Mouse (Mus musculus): Measurements from ENCODE around the gene Ubald2.
"Not testable (repeated sequence)": the region's sequence is repeated elsewhere in the genome, so short reads cannot be mapped to it uniquely, and the experiment has no call there.

Ubald2 gene

GRCm38 (mm10) chr11:116416196-116416943, 17.5 kb upstream of the Ubald2 start:
- peak; percentile 28 for DNase-seq (ENCODE audit: low spot score)

GRCm38 (mm10) chr11:116417054-116417453, 16.8 kb upstream of the Ubald2 start:
- DNase-seq (ENCODE audit: low spot score), result no peak

- peak; percentile 29 for DNase-seq (ENCODE audit: low spot score)
These were observed 15.6 kb upstream of the Ubald2 start for GRCm38 (mm10) chr11:116418194-116418840.

GRCm38 (mm10) chr11:116418841-116419462, 14.9 kb upstream of the Ubald2 start:
- no peak for DNase-seq (ENCODE audit: low spot score)

- DNase-seq (ENCODE audit: low spot score), result no peak
These were observed 12.8 kb upstream of the Ubald2 start for GRCm38 (mm10) chr11:116421102-116421501.

- no peak for DNase-seq (ENCODE audit: low spot score)
These were observed 11.3 kb upstream of the Ubald2 start for GRCm38 (mm10) chr11:116422562-116422961.

- DNase-seq (ENCODE audit: low spot score), result no peak
These were observed 10.7 kb upstream of the Ubald2 start for GRCm38 (mm10) chr11:116423214-116423613.

- no peak for DNase-seq (ENCODE audit: low spot score)
These were observed 9.9 kb upstream of the Ubald2 start for GRCm38 (mm10) chr11:116423782-116424620.

- DNase-seq (ENCODE audit: low spot score), result no peak
These were observed 9.1 kb upstream of the Ubald2 start for GRCm38 (mm10) chr11:116424621-116425407.

GRCm38 (mm10) chr11:116426328-116426727, 7.6 kb upstream of the Ubald2 start:
- DNase-seq (ENCODE audit: low spot score), result not testable (repeated sequence)

- DNase-seq (ENCODE audit: low spot score), result no peak
These were observed 6.9 kb upstream of the Ubald2 start for GRCm38 (mm10) chr11:116426852-116427575.

- DNase-seq (ENCODE audit: low spot score), result no peak
These were observed 4.7 kb upstream of the Ubald2 start for GRCm38 (mm10) chr11:116428872-116429859.

- no peak for DNase-seq (ENCODE audit: low spot score)
These were observed 3.9 kb upstream of the Ubald2 start for GRCm38 (mm10) chr11:116429862-116430613.

- DNase-seq (ENCODE audit: low spot score), result no peak
These were observed 3.0 kb upstream of the Ubald2 start for GRCm38 (mm10) chr11:116430723-116431427.

- no peak for DNase-seq (ENCODE audit: low spot score)
These were observed 2.3 kb upstream of the Ubald2 start for GRCm38 (mm10) chr11:116431428-116432077.

- DNase-seq (ENCODE audit: low spot score), result no peak
These were observed 1.8 kb upstream of the Ubald2 start for GRCm38 (mm10) chr11:116432127-116432526.

GRCm38 (mm10) chr11:116432593-116433355, 1.1 kb upstream of the Ubald2 start:
- DNase-seq (ENCODE audit: low spot score), result no peak
